Mouse (Mus musculus): ENCODE data around the gene Adam12. TPM values are rescaled to one million over a fixed set of nuclear protein-coding genes. Genes with fewer than 3 reads are reported as not detected.

Gene Adam12
- polyA plus RNA-seq, 1 experiment, result 1.8 TPM

- TF ChIP-seq POLR2A (IDR thresholded peaks at IDR 0.05; ENCODE audit: borderline replicate concordance, control insufficient read depth, low read depth, low read length) (no peak), CTCF (IDR thresholded peaks at IDR 0.05; ENCODE audit: control insufficient read depth, insufficient read depth, low read length) (no peak)
- H3K4me1 ChIP-seq (ENCODE audit: control insufficient read depth, insufficient read depth, low read length), result no peaks in the 10 kb centered on the region
- no peak overlapping the region for H3K27ac ChIP-seq (ENCODE audit: control insufficient read depth, insufficient read depth, low read depth, low read length, poor library complexity)
- no peak overlapping the region for H3K4me3 ChIP-seq (replicated peaks; ENCODE audit: control insufficient read depth, low read depth, low read length)
These were observed 188.4 kb downstream of the Adam12 start for GRCm38 (mm10) chr7:134043576-134043975.

- Histone ChIP-seq H3K4me1 (ENCODE audit: control insufficient read depth, insufficient read depth, low read length) (no peaks in the 10 kb centered on the region), H3K27ac (ENCODE audit: control insufficient read depth, insufficient read depth, low read depth, low read length, poor library complexity) (no peak overlapping the region), H3K4me3 (replicated peaks; ENCODE audit: control insufficient read depth, low read depth, low read length) (no peak overlapping the region)
- no peak for TF ChIP-seq CTCF (IDR thresholded peaks at IDR 0.05; ENCODE audit: control insufficient read depth, insufficient read depth, low read length)
- TF ChIP-seq POLR2A (IDR thresholded peaks at IDR 0.05; ENCODE audit: borderline replicate concordance, control insufficient read depth, low read depth, low read length), result no peak
These were observed 189.3 kb downstream of the Adam12 start for GRCm38 (mm10) chr7:134042614-134043013.

- no peaks in the 10 kb centered on the region; the same call in 1 of the 2 replicates for H3K4me1 ChIP-seq (ENCODE audit: control insufficient read depth, insufficient read depth, low read length)
- H3K4me3 ChIP-seq (replicated peaks; ENCODE audit: control insufficient read depth, low read depth, low read length), result no peak overlapping the region
- no peak for TF ChIP-seq CTCF (IDR thresholded peaks at IDR 0.05; ENCODE audit: control insufficient read depth, insufficient read depth, low read length)
- TF ChIP-seq POLR2A (IDR thresholded peaks at IDR 0.05; ENCODE audit: borderline replicate concordance, control insufficient read depth, low read depth, low read length), result no peak
- H3K27ac ChIP-seq (ENCODE audit: control insufficient read depth, insufficient read depth, low read depth, low read length, poor library complexity), result no peak overlapping the region
- WGBS, result 82% methylated on average over 2 of the region's 2 CpGs
These were observed 198.0 kb downstream of the Adam12 start for GRCm38 (mm10) chr7:134033939-134034338.

- WGBS, result 30% methylated on average over 6 of the region's 6 CpGs
- no peak overlapping the region for H3K4me3 ChIP-seq (replicated peaks; ENCODE audit: control insufficient read depth, low read depth, low read length)
- TF ChIP-seq POLR2A (IDR thresholded peaks at IDR 0.05; ENCODE audit: borderline replicate concordance, control insufficient read depth, low read depth, low read length), result no peak
- TF ChIP-seq CTCF (IDR thresholded peaks at IDR 0.05; ENCODE audit: control insufficient read depth, insufficient read depth, low read length), result no peak
- H3K27ac ChIP-seq (ENCODE audit: control insufficient read depth, insufficient read depth, low read depth, low read length, poor library complexity), result no peak overlapping the region
- no peaks in the 10 kb centered on the region; the same call in 1 of the 2 replicates for H3K4me1 ChIP-seq (ENCODE audit: control insufficient read depth, insufficient read depth, low read length)
These were observed 199.0 kb downstream of the Adam12 start for GRCm38 (mm10) chr7:134032959-134033366.

- Histone ChIP-seq H3K27ac (ENCODE audit: control insufficient read depth, insufficient read depth, low read depth, low read length, poor library complexity) (no peak overlapping the region), H3K4me1 (ENCODE audit: control insufficient read depth, insufficient read depth, low read length) (no peaks in the 10 kb centered on the region; the same call in 1 of the 2 replicates), H3K4me3 (replicated peaks; ENCODE audit: control insufficient read depth, low read depth, low read length) (no peak overlapping the region)
- 67% methylated on average over 6 of the region's 6 CpGs for WGBS
- no peak for TF ChIP-seq CTCF (IDR thresholded peaks at IDR 0.05; ENCODE audit: control insufficient read depth, insufficient read depth, low read length)
- no peak for TF ChIP-seq POLR2A (IDR thresholded peaks at IDR 0.05; ENCODE audit: borderline replicate concordance, control insufficient read depth, low read depth, low read length)
These were observed 200.2 kb downstream of the Adam12 start for GRCm38 (mm10) chr7:134031787-134032186.

GRCm38 (mm10) chr7:134031256-134031655, 200.7 kb downstream of the Adam12 start:
- TF ChIP-seq POLR2A (IDR thresholded peaks at IDR 0.05; ENCODE audit: borderline replicate concordance, control insufficient read depth, low read depth, low read length) (no peak), CTCF (IDR thresholded peaks at IDR 0.05; ENCODE audit: control insufficient read depth, insufficient read depth, low read length) (no peak)
- no peak overlapping the region for H3K4me3 ChIP-seq (replicated peaks; ENCODE audit: control insufficient read depth, low read depth, low read length)

GRCm38 (mm10) chr7:134028281-134028830, 203.6 kb downstream of the Adam12 start:
- Histone ChIP-seq H3K4me3 (replicated peaks; ENCODE audit: control insufficient read depth, low read depth, low read length) (no peak overlapping the region), H3K27ac (ENCODE audit: control insufficient read depth, insufficient read depth, low read depth, low read length, poor library complexity) (no peak overlapping the region), H3K4me1 (ENCODE audit: control insufficient read depth, insufficient read depth, low read length) (no peaks in the 10 kb centered on the region; the same call in 1 of the 2 replicates)
- TF ChIP-seq POLR2A (IDR thresholded peaks at IDR 0.05; ENCODE audit: borderline replicate concordance, control insufficient read depth, low read depth, low read length) (no peak), CTCF (IDR thresholded peaks at IDR 0.05; ENCODE audit: control insufficient read depth, insufficient read depth, low read length) (no peak)
- 42% methylated on average over 7 of the region's 7 CpGs for WGBS

More at GRCm38 (mm10) chr7:134031256-134031655, 200.7 kb downstream of the Adam12 start:
- no peaks in the 10 kb centered on the region; the same call in 1 of the 2 replicates for H3K4me1 ChIP-seq (ENCODE audit: control insufficient read depth, insufficient read depth, low read length)
- no peak overlapping the region for H3K27ac ChIP-seq (ENCODE audit: control insufficient read depth, insufficient read depth, low read depth, low read length, poor library complexity)
- 79% methylated on average over 2 of the region's 2 CpGs for WGBS

GRCm38 (mm10) chr7:134027020-134027415, 204.9 kb downstream of the Adam12 start:
- Histone ChIP-seq H3K27ac (ENCODE audit: control insufficient read depth, insufficient read depth, low read depth, low read length, poor library complexity) (no peak overlapping the region), H3K4me1 (ENCODE audit: control insufficient read depth, insufficient read depth, low read length) (no peaks in the 10 kb centered on the region; the same call in 1 of the 2 replicates), H3K4me3 (replicated peaks; ENCODE audit: control insufficient read depth, low read depth, low read length) (no peak overlapping the region)
- WGBS, result 70% methylated on average over 5 of the region's 5 CpGs
- TF ChIP-seq CTCF (IDR thresholded peaks at IDR 0.05; ENCODE audit: control insufficient read depth, insufficient read depth, low read length) (no peak), POLR2A (IDR thresholded peaks at IDR 0.05; ENCODE audit: borderline replicate concordance, control insufficient read depth, low read depth, low read length) (no peak)

Measured in bone marrow, adult 2 months (tissue).